Mouse (Mus musculus) olfactory bulb, adult 2 months (tissue): Measurements from ENCODE around the gene Brca1. TPM values are rescaled to one million over a fixed set of nuclear protein-coding genes. Genes with fewer than 3 reads are reported as not detected.
"Not testable (repeated sequence)": the region's sequence is repeated elsewhere in the genome, so short reads cannot be mapped to it uniquely, and the experiment has no call there.

Experiments used
- H3K27ac ChIP-seq: fragments of 200-500 bp; 2 replicates; pipeline ENCODE4 v1.5.1; 2012; ENCODE audit warnings: low read depth, low read length; ENCODE audit not compliant: insufficient read depth
- H3K4me1 ChIP-seq: fragments of 200-500 bp; 2 replicates; pipeline ENCODE4 v1.6.1; 2012; ENCODE audit warnings: low read length; ENCODE audit not compliant: control insufficient read depth, insufficient read depth
- H3K4me3 ChIP-seq: fragments of 200-500 bp; 2 replicates; pipeline ENCODE4 v1.5.1; 2012; ENCODE audit warnings: mild to moderate bottlenecking, low read depth, low read length, moderate library complexity; ENCODE audit not compliant: insufficient read depth
- CTCF ChIP-seq: fragments of 200-500 bp; IDR thresholded peaks from 2 replicates; pipeline ENCODE4 v1.5.1; 2012; ENCODE audit warnings: low read depth, mild to moderate bottlenecking, low read length, moderate library complexity; ENCODE audit not compliant: insufficient read depth
- POLR2A ChIP-seq: fragments of 200-500 bp; IDR thresholded peaks from 2 replicates; pipeline ENCODE4 v1.6.1; 2012; ENCODE audit warnings: mild to moderate bottlenecking, low read depth, low read length, moderate library complexity; ENCODE audit not compliant: insufficient read depth
- WGBS: fragments of 180-500 bp; shearing (Covaris S2); methylation state at CpG from one replicate; pipeline ENCODE4 v1.1.7; 2018; 5-methylcytosine and 5-hydroxymethylcytosine counted together
- polyA plus RNA-seq: library from polyadenylated mRNA; stranded (reverse); fragments of >200 nt; gene quantifications from 2 replicates; pipeline ENCODE4 v1.2.4, GENCODE M21; 2012; ENCODE audit warnings: low replicate concordance; ENCODE audit not compliant: missing spikeins, insufficient read depth, insufficient read length

The Brca1 gene
- polyA plus RNA-seq, 1 experiment: not detected

GRCm38 (mm10) chr11:101462141-101462540 is 89.6 kb downstream of the Brca1 start:
- no peak overlapping the region for H3K27ac ChIP-seq
- 75% methylated on average over 14 of the region's 14 CpGs for WGBS
- TF ChIP-seq POLR2A: no peak
- no peak for TF ChIP-seq CTCF
- H3K4me3 ChIP-seq: no peak overlapping the region
- peaks cover 31% of the 10 kb centered on the region for H3K4me1 ChIP-seq

GRCm38 (mm10) chr11:101460321-101460720 is 91.4 kb downstream of the Brca1 start:
- no peak overlapping the region for H3K27ac ChIP-seq
- 92% methylated on average over 15 of the region's 15 CpGs for WGBS
- no peak overlapping the region for H3K4me3 ChIP-seq
- TF ChIP-seq POLR2A (no peak), CTCF (no peak)
- peaks cover 26% of the 10 kb centered on the region for H3K4me1 ChIP-seq

GRCm38 (mm10) chr11:101459716-101460115 is 92.0 kb downstream of the Brca1 start:
- Histone ChIP-seq H3K4me1 (peaks cover 21% of the 10 kb centered on the region), H3K4me3 (no peak overlapping the region), H3K27ac (no peak overlapping the region)
- WGBS: 47% methylated on average over 6 of the region's 6 CpGs
- TF ChIP-seq CTCF: no peak
- TF ChIP-seq POLR2A: no peak

- TF ChIP-seq POLR2A (no peak), CTCF (no peak)
- Histone ChIP-seq H3K4me1 (peaks cover 14% of the 10 kb centered on the region), H3K27ac (no peak overlapping the region), H3K4me3 (no peak overlapping the region)
- WGBS: 87% methylated on average over 12 of the region's 12 CpGs
These were observed 93.5 kb downstream of the Brca1 start for GRCm38 (mm10) chr11:101458217-101458616.

- H3K4me1 ChIP-seq: peaks cover 9% of the 10 kb centered on the region; the same call in 1 of the 2 replicates
- H3K4me3 ChIP-seq: no peak overlapping the region
- 90% methylated on average over 9 of the region's 9 CpGs for WGBS
- H3K27ac ChIP-seq: no peak overlapping the region
- TF ChIP-seq CTCF (no peak), POLR2A (no peak)
These were observed 94.1 kb downstream of the Brca1 start for GRCm38 (mm10) chr11:101457631-101458030.

- Histone ChIP-seq H3K27ac (no peak overlapping the region), H3K4me1 (0 out of 2 replicates have a peak, but pooled peaks cover 3% of the 10 kb centered on the region), H3K4me3 (no peak overlapping the region)
- TF ChIP-seq POLR2A (no peak), CTCF (no peak)
- WGBS: 94% methylated on average over 7 of the region's 7 CpGs
These were observed 96.1 kb downstream of the Brca1 start for GRCm38 (mm10) chr11:101455627-101456026.

- TF ChIP-seq POLR2A: no peak
- no peak for TF ChIP-seq CTCF
These were observed 97.1 kb downstream of the Brca1 start for GRCm38 (mm10) chr11:101454702-101455101.

GRCm38 (mm10) chr11:101452093-101452774 is 99.5 kb downstream of the Brca1 start:
- no peak overlapping the region for H3K27ac ChIP-seq
- H3K4me3 ChIP-seq: no peak overlapping the region
- TF ChIP-seq POLR2A (no peak), CTCF (no peak)
- H3K4me1 ChIP-seq: no peaks in the 10 kb centered on the region; the same call in 1 of the 2 replicates
- 69% methylated on average over 10 of the region's 10 CpGs for WGBS

More at GRCm38 (mm10) chr11:101454702-101455101, 97.1 kb downstream of the Brca1 start:
- Histone ChIP-seq H3K4me3 (no peak overlapping the region), H3K4me1 (0 out of 2 replicates have a peak, but pooled peaks cover 3% of the 10 kb centered on the region), H3K27ac (no peak overlapping the region)
- 16% methylated on average over 6 of the region's 6 CpGs for WGBS

GRCm38 (mm10) chr11:101451536-101451935 is 100.2 kb downstream of the Brca1 start:
- TF ChIP-seq POLR2A: no peak
- no peak for TF ChIP-seq CTCF
- 93% methylated on average over 10 of the region's 10 CpGs for WGBS
- no peak overlapping the region for H3K4me3 ChIP-seq
- no peak overlapping the region for H3K27ac ChIP-seq
- H3K4me1 ChIP-seq: no peaks in the 10 kb centered on the region; the same call in 1 of the 2 replicates

- WGBS: 84% methylated on average over 3 of the region's 3 CpGs
- H3K4me3 ChIP-seq: no peak overlapping the region
- TF ChIP-seq CTCF (no peak), POLR2A (no peak)
- no peak overlapping the region for H3K27ac ChIP-seq
- no peaks in the 10 kb centered on the region; the same call in 1 of the 2 replicates for H3K4me1 ChIP-seq
These were observed 101.4 kb downstream of the Brca1 start for GRCm38 (mm10) chr11:101450394-101450793.

GRCm38 (mm10) chr11:101449596-101449995 is 102.2 kb downstream of the Brca1 start:
- H3K4me1 ChIP-seq, H3K4me3 ChIP-seq, H3K27ac ChIP-seq: not testable (repeated sequence)
- WGBS: 85% methylated on average over 4 of the region's 4 CpGs
